Mouse (Mus musculus) mouse trophoblast stem cell (cell line): ENCODE results near the gene Gnb3.
"Not testable (repeated sequence)": the region's sequence is repeated elsewhere in the genome, so short reads cannot be mapped to it uniquely, and the experiment has no call there.

Experiments
- in situ Hi-C, 2 experiments: fragments of 300-500 bp; cut with MseI, MboI; formaldehyde crosslinking; loops; 2 replicates in 1 of 2; 3 replicates in 1 of 2; pipeline ENCODE4 v1.15.1; 2025

Gene Gnb3

DNA sequence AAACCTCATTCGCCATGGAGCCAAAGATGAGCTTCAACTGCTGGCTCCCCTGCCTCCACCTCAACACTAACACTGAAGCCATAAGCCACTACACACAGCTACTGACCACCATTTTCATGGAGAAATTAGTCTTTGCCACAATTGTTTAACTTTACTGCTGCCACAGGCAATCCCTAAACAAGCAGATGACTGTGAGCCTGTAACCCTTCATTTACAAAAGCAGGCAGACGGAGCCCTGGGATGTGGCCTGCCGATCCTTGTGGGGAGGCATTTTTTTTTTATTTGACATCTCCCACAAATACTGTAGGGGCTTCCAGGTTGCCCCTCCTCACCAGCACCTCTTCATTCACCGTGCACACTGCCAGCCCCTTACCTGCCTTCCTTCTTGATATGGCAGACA lies 23.5 kb downstream of the Gnb3 start:
- in situ Hi-C loops = no loop called here

DNA sequence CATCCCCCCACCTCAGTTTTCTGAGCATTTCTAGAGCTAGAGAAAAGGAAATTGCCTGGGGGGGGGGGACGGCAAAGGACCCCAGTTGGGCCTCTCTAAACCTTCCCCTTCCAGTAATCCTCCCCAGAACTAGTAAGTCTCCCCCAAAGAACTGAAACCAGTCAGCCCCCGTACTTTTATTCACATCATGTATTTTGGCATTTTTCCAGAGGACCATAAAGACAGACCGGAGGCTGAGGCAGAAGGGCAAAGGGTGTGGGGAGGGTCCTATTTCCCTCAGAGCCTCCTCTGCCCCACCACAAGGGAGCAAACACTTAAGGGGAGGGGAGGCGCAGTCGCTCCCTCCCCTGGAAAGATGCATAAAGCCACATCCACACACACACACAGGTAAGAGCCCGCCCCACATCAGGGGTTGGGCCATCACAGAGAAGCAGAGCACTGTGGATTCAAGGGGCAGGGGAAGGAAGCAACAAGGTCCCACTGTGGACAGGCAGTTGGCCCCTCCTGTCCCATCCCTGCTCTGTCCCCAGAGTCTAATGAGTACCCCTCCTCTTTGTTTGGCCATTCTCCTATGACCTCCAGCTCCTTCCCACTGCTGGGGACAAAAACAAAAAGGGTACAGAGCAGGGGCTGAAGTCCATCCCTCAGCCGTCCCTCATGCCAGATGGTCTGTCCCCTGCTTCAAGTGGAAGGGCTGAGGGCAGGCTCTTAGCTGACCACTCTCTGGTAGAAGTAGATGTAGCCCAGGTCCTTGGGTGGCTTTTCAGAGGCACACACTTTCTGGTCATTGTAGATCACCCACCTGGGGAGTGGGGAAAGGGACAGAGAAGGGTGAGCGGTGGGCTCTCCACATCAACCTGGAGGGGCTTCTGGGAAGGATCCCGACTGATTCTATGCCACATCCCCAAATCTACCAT lies 25.0 kb downstream of the Gnb3 start:
- in situ Hi-C loops = no loop called here

DNA sequence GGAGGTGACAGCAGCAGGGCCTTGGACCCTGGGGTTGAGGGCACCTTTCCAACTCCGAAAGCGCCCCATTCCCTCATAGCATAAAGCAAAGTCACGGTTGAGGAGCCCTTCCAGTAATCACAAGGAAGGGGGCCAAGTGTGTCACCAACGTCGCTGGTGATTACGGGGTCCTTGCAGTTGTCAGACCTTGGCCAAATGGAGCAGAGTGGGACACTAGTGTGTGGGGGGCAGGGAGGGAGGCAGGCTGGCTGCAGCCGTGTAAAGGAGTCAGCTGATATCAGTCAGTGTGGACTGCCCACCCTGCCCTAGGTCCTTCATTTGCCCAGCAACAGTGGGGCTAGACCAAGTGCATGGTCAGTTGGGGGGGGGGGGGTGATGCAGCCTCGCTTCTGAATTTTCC lies 25.6 kb downstream of the Gnb3 start:
- in situ Hi-C loops = no loop called here

DNA sequence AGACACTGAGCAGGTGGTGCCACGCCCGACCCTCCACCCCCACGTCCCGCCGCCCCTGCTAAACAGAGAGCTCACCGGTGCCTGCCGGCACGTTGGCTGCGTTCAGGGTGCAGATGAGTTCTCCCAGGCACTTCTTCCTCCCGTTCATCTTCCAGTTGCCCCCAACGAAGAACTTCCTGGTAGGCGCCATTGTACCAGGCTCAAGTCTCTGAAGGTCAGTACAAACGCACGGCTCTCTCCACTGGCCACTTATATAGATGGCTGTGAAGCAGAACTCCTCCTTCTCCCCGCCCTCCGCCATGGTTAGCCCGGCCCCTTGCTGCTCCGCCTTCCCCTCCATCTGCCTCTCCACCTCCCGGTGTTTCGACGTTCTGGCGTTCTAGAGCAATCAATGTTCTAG lies 26.1 kb downstream of the Gnb3 start, which contains the start of gene Tpi1:
Gene Tpi1 (minus strand): TSS at position 364 of the 400 bp plus-strand sequence.
- in situ Hi-C loops = no loop called here

DNA sequence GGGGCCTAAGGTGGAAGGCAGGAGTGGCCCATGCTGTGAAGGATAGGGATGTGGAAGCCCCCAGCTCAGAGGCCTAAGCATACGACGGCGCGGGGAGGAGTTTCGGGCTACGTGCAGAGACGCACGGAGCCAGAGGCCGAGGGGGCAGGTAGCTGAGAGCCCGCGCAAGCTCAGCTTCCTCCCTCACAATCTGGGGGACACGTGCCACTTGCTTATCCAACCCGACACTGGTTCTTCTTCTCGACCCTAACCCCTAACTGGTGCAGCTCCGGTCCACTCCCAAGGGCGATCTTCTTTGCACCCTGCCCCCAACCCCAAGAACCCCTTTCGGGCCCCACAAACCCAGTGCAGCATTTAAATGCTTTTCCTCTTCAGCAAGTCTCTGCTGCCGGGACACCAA lies 26.6 kb downstream of the Gnb3 start:
- in situ Hi-C loops = no loop called here

DNA sequence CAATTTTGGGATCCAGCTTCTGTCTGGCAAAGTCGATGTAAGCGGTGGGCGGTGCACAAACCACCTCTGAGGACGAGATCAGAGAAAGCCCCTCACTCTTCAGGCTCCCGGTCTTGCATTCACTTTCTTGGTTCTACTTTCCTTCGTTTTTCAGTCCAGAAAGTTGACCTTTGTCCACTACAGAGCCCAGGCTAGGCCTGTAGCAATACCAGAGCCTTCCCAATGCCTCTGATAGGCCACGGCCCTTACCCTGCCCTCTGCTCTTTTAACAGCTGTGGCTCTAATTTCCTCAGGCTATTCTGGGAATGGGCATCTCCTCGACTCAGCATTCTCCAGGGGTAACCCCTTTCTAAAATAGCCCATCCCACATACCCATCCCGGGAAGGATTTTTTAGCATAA lies 27.2 kb downstream of the Gnb3 start:
- in situ Hi-C loops = no loop called here

DNA sequence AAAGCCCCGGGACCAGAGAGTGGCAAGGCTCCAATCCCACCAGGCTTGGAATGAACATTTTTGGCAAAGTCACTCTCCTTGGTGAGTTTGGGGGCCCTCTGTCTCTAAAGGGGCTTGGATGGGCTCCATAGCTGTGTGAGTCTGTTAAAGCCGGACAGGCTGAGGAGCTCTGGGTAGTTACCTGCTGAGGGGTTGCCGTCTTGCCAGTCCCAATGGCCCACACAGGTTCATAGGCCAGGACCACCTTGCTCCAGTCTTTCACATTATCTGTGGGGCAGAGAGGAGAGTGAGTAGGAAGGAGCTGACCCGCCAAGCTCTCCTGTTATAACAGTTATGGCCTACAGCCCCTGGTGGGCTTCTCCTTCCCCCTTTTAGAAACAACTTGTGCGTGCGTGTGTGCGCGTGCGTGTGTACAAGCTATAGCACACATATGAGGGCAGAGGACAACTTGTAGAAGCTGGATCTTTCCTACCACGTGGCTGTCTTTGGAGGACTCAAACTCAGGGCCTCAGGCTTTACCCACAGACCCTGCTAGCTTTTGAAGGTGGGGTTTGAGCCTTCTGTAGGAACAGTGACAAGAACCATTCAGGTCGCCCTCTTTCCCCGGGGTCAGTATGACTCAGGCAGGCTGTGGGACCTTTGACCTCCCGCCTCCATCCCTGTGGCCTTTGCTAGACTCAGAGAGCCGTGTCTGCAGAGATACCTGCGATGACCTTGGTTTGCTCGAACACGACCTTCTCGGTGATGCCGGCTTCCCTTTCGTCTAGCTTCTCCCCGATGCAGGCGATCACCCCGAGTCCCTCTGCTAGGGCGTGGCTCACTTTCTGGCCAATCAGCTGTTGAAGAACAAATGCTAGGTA lies 28.1 kb downstream of the Gnb3 start:
- in situ Hi-C loops = no loop called here

DNA sequence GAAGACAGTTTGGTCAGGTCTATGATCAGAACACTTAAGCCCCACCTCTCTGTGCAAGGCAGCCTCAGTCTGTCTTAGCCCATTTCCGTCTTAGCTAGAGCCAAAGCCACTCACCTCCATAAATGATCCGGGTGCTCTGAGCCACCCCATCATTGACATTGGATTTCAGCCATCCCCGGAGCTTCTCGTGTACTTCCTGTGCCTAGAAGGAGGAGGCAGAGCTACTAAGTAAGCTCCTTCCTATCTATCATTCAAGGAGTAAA lies 28.7 kb downstream of the Gnb3 start:
- in situ Hi-C loops = no loop called here

DNA sequence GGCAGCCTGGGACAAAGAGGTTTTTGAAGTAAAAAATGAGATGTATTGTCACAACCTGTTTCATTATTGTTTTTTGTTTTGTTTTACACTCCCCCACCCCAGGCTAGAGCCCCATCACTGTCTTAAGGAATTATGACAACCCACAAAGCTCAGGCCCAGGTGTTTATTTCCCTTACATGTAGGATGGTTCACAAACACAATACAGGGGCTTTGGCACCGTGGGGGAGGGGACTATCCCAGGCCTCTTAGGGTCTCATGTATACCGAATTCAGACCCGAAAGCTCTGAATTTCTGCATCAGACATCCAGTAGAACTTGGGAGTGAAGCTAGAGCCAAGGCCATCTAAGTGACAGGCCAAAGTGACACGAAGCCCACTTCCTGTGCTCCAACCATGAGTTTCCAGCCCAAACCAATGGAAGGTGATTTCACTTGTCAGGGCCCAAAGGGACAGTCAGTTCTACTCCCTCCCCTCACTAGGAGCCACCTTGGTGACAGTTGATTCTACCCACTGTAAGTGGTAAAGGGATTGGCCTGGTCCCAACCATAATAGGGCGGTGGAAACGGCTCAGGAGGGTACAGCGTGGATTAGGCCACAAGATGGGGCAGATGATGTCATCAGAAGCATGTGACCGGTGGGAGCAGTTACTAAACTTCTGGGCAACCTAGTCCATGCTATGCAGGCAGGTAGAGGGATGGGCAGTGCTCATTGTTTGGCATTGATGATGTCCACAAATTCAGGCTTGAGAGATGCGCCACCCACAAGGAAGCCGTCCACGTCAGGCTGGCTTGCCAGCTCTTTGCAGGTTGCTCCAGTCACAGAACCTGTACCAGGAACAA lies 29.3 kb downstream of the Gnb3 start:
- in situ Hi-C loops = not testable (repeated sequence)

DNA sequence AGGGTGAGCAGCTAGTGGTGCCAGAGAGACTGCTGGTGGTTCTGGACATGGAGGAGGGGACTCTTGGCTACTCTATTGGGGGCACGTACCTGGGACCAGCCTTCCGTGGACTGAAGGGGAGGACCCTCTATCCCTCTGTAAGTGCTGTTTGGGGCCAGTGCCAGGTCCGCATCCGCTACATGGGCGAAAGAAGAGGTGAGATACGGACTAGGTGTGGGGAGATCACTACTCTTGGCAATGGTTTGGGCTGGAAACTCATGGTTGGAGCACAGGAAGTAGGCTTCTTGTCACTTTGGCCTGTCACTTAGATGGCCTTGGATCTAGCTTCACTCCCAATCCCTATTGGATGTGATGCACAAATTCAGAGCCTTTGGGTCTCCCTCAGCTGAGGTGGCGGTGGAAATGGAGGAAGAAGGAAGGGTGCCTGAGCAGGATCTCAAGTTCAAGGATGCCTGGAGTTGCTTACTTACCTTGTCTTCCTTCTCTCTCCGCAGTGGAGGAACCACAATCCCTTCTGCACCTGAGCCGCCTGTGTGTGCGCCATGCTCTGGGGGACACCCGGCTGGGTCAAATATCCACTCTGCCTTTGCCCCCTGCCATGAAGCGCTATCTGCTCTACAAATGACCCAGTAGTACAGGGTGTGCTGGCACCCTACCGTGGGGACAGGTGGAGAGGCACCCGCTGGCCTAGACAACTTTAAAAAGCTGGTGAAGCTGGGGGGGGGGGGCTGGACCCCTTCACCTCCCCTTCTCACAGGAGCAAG lies 30.1 kb downstream of the Gnb3 start:
- in situ Hi-C loops = no loop called here

DNA sequence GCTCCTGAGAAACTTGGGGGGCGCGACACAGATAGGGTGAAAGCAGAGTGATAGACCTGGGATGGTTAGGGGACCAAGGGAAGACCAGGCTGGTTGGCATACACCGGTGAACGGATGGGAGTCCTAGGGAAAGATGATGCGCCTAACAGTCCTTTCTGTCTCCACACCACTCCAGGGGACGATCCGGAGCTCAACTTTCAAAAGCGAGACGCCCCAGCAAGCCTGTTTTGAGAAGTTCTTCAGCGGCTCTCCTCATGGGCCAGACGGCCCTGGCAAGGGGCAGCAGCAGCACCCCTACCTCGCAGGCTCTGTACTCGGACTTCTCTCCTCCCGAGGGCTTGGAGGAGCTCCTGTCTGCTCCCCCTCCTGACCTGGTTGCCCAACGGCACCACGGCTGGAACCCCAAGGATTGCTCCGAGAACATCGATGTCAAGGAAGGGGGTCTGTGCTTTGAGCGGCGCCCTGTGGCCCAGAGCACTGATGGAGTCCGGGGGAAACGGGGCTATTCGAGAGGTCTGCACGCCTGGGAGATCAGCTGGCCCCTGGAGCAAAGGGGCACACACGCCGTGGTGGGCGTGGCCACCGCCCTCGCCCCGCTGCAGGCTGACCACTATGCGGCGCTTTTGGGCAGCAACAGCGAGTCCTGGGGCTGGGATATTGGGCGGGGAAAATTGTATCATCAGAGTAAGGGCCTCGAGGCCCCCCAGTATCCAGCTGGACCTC lies 30.9 kb downstream of the Gnb3 start:
- in situ Hi-C loops = no loop called here

DNA sequence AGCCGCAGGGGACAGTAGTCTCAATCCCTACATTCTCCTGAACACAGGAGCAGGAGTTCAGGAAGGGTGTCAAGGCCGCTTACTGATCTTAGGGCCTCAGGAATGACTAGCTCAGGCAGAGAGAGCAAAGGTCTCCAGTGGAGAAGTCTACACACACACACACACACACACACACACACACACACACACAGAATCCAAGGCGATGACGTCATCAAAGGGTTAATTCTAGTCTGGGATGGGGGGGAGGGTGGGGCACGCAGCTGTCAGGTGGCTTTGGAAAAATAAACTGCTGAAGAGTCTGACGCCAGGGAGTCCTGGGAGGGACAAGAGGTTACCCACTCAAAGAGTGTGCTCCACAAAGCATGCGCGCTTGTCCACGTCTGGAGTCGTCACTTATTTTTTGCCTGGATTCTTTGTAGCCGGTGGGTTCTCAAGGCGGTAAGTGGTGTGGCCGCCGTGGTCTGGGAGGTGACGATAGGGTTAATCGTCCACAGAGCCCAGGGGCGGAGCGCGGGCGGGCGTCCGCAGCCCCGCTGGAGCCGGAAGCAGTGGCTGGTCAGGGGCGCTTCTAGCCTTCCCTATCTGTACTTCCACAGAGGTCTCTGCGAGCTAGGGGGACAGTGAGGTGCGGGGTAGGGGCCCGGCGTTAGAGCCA lies 31.6 kb downstream of the Gnb3 start, which contains the start of gene Spsb2:
Gene Spsb2 (plus strand): TSS at position 304 of the 655 bp plus-strand sequence.
- in situ Hi-C loops = no loop called here

DNA sequence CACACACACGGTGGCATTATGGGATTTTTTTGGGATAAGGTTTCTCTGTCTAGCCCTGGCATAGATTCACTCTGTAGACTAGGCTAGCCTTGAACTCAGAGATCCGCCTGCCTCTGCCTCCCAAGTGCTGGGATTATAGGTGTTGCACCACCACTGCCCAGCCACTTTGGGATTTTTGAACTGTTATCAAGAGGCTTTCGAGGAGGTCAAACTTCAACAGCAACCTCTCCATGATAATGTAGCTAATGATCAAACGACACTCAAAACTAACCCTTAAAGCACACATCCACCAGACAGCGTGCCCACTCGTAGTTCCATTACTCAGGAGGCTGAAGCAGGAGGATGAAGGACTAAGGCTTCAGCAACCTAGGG lies 32.1 kb downstream of the Gnb3 start:
- in situ Hi-C loops = no loop called here

DNA sequence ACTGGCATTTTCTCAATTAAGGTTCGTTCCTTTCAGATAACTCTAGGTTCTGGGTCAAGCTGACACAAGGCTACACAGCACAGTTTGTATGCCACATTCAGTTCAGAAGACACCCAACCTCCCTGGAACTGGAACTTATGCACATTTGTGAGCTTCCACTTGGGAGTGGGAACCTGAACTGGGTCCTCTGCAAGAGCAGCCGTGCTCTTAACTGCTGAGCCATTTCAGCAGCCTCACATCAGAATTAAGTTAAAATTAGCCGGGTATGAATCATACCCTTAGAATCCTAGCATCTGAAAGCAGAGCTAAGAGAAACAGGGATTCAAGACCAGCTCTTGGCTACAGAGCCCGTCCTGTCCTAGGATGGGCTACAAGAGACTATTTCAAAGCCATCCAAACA lies 32.7 kb downstream of the Gnb3 start:
- in situ Hi-C loops = no loop called here

DNA sequence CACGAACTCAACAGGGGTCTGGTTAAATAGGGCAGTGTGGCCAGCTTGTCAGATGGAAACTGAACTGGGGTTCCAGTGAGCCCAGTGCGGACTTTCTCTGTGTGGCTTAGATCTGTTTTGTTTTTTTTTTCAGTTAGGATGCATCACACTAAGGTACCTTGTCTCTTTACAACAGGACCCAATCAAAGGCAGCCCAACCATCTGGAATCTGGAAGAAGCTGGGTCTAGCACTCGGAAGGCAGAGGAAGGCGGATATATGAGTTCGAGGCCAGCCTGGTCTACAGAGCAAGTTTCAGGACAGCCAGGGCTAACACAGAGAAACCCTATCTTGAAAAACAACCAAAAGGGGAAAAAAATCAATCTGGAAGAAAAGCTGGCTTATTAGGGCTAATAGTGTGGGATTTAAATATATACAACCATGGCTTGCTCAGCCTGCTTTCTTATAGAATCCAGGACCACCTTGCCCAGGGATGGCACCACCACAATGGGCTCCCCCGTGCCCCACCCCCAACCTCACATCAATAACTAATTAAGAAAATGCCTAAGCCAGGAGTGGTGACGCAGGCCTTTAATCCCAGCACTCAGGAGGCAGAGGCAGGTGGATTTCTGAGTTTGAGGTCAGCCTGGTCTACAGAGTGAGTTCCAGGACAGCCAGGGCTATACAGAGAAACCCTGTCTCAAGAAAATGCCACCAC lies 33.5 kb downstream of the Gnb3 start:
- in situ Hi-C loops = no loop called here

DNA sequence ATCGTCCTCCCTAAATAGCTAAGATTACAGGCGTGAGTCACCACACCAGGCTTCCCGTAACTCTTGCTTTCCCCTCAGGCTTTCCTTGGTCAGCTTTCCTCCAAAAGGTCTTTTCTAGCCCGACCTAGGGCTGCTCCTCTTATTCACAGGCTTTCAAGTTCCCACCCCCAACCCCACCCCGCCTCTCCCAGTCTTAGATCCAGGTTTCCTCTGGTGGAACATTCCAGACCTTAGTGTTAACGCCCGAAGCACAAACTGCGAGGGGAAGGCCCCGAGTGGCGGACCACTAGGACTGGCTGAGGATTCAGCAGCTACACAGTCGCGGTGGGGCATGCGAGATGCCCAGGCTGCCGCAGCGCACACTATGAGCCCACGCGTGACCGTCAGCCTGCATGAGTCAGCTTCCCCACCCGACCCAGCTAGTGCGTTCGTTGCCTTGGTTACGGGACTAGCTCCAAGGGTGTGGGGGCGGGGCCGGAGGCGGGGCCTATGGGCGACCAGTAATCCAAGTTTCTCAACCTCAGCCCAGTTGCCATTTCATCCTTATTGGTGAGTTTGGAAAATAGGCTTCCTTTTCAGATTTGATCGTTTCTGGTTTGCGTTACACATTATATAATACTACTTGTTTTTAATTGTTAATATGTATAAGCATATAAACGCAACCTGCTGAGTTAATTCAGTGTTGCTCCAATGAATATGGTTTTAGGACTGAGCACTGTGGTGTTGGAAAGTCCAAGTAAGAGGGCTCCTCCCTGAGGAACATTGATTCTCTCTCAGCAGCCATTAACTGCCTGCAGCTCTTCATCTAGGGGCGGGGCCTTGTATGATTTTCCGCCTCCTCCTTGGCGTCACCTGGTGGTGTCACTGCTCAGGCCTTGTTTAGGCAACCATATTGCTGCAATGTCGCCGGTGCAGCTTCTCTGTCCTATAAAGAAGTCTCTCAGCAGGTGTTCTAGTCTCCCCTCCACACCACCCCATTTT lies 34.4 kb downstream of the Gnb3 start:
- in situ Hi-C loops = no loop called here

DNA sequence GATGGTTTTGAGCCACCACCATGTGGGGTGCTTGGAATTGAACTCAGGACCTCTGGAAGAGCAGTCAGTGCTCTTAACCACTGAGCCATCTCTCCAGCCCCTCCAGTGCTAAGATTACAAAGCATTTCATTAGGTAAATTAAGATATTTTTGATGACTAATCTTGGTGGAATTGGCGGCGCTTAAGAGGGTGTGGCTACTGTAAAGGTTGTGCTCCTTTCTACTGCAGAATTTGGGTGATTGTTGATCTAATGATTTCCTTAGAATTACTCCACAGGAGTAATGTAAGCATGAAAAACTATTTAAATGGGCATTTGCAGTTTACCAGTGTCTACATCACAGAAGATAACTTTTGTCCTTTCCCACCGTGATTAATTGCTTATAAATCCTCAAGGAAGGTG lies 35.7 kb downstream of the Gnb3 start:
- in situ Hi-C loops = no loop called here

DNA sequence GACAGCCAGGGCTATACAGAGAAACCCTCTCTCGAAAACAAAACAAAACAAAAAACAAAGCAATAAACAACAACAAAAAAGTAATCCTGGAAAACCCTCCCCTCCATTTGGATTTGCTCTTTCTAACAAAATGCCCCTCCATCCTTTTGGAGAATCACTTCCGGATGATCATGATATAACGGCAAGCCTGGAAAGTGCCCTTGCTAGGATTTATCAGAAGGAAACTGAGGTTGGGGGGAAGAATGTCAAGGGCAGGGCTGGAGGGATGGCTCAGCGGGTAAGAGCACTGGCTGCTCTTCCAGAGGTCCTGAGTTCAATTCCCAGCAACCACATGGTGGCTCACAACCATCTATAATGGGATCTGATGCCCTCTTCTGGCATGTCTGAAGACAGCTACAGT lies 36.4 kb downstream of the Gnb3 start:
- in situ Hi-C loops = not testable (repeated sequence)
